Mouse (Mus musculus): ENCODE measurements at regions not wholly inside any gene's neighbourhood (a gene's known extent, or its start where the extent isn't known, plus 50 kb on each side); places are given as distances from the start of the nearest gene placed in this dataset.

DNA sequence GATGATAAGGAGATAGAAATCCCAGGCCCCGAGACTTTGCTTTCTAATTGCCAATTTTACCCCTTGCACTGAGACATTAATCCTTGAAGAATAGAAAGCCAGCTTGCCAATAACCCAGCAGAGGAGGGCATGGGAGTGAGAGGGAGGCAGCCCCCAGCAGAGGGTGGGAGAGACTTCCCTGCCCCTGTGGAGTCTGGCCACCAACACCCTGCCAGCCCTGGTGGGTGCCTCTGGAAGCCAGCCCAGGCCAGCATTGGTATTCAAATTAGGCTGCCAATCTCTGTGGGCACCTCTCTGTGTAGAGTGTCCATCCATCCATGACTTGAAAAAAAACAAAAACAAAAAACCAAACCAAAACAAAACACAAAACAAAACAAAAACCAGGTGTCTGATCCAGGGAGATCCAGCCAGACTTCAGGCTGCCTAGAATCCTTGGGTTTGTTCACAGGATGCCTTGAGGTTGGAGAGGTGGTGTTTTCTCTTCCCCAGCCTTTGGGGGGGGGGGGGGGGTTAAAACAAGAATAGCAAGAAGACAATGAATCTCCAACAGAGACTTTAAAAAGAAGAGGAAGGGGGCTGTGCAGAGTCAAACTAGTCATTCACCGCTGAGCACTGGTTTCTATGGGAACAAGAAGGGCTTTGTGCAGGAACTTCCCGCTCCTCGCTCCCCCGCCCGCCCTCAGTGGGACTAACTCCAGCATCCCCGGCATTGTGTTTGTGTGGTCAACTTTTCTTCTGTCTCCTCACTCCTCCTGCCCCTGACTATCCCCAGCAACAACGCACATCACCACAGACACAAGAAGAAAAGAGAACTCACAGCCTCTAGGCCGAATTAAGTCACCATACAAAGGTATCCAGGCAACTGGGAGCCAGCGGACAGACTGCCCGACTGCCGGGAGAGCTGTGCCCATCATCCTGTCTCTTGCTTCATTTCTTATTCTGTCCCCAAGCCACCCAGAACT, 236.3 kb upstream of the Pabpc6 start:
- no peak for DNase-seq

DNA sequence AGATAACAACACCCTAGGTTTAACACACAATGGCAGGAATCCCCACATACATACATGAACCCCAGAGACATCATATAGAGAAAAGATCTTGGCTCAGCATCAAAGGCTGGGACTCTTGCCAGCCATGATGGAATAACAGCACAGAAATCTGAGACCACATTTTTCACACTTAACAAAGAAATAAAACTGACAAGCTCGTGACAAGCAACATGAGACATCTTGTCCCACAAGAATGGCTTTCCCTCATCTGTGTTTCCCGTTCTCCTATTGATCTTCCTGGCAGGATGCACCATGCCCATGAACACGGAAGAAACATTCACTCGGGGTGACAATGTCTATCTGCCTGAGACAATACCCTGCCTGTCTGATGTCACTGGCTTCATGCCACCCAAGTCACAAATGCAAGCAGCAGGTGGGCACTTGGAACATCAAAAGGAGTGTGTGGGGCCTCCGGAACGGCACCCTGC, 235.0 kb upstream of the Pabpc6 start:
- no peak for DNase-seq

DNA sequence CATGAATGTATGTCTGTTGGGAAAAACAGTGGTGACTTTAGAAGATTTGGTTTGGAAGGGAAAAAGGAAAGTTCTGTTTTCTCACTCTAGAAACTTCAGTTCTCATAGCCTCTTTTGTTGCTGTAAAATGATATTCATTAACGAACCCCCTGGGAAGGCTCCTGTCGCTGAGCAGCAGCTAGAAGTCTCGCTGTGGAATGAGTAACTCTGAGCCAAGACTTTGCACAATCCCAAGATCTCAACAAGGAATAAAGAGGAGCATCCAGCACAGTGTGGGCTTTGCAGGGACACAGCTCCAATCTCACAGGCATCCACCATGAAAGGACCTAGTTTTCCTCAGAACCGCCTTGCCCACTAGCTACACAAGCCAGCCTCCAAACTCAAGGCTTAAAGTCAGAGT, 233.8 kb upstream of the Pabpc6 start:
- DNase-seq: no peak

DNA sequence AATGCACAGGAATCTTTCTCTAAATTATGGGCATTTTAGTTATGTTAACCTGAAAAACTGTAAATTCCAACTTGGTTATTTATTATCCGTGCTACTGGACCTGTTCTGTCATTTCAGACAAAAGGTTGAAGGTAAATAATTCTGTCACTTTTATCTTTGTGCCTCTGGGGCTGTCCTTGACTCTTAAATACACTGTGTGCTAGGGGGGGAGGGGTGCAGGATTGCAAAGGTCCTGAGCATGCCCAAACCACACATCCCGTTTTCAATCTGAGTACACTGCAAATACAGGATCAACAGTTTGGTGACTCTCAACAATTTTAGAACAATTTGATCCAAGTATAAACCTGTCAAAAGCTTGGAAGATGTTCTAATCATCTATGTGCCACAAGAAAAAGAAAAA, 227.4 kb upstream of the Pabpc6 start:
- no peak for DNase-seq

- no peak for DNase-seq
Observed at GRCm38 (mm10) chr17:9895686-9896082, 226.2 kb upstream of the Pabpc6 start.

DNA sequence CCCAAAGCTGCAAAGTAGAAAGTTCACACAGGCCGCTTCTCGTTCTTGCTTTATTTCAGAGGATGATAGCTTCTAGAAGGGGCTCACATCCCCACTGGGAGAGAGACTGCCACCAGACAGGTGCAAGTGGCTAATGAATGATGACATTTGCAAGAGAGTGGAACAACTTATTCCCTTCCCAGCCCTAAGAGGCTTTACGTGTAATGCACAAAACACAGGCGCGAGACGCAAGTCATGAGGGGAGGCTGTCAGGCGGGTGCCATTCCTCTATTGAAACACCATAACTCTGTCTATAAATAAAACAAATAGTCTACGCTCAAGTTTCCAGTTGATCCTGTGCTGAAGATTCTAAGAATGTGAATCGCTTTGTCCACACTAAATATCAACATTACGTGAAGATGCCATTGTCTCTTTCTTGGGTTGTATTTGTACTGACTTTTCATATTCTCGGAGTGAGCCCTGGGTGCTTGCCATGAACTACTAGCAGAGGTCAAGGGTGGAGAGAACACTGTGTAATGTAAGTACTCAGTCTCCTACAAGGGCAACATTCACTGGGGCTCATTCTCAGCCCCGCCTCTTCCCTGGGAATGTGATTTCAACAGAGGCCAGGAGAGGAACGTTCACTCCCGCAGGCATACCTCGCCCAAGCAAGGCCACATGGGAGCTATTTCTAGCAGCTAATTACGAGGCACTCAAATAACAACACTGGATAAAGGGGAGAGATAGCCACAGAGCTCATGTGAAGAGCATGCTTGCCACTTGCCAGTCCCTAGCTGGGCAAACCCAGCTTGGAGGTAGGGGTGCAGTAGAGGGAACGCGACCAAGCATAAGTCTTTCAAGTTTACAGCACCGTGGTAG, 225.5 kb upstream of the Pabpc6 start:
- DNase-seq: peak; percentile 76

DNA sequence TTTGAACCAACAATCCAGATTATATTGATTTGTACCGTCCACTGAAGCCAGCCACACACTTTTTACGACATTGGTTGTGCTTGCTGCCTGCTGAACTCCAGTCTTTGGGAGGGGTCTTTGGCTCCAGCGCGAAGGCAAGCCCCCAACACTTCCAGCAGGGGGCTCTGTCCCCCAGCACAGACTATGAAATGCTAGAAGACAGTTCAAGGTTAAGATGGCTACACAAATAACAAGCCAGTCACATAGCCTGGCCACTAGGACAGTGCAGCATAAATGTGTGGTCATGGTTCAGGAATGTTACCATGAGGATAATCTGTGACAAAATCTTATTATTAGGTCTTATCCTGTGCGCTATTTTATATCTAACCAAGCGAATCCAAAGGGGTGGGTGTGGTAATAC, 224.4 kb upstream of the Pabpc6 start:
- DNase-seq: no peak

DNA sequence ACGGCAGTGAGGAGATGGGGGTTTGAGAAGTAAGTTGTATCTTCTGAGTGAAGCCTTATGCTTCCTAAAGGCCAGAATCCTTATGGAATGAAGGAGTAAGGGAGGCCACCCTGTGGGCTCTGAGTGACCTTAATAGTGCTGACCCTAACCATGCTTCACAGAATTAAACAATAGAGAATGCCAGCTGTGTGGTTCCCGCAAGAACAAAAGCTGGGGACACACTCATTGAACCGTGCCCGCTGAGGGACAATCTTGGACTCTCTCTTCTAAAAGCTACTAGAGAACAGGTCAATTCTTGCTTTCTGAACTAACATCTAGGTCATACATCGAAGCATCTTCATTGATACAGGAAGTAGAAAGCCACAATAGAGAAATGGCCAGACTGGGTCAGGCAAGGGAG, 223.3 kb upstream of the Pabpc6 start:
- no peak for DNase-seq

GRCm38 (mm10) chr17:9892141-9892540, 222.6 kb upstream of the Pabpc6 start:
- DNase-seq: no peak

DNA sequence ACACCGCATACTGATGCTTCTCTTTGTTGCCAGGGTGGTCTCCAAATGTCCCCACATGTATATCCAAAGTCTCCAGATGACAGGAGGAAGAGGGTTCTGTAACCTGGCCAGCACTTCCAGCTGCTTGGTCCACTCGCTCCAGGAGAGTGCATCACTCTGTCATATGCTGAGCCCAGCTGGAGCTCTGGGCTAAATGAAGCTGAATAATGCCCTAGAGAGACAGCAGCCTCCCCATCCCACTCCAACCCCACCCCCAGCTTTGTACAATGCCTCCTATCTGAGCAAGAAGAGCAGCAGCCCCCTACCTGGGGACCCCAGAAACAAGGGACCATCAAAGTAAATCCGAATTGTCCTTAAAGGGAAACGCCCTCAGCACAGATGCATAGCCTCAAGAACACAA, 219.0 kb upstream of the Pabpc6 start:
- DNase-seq: no peak

DNA sequence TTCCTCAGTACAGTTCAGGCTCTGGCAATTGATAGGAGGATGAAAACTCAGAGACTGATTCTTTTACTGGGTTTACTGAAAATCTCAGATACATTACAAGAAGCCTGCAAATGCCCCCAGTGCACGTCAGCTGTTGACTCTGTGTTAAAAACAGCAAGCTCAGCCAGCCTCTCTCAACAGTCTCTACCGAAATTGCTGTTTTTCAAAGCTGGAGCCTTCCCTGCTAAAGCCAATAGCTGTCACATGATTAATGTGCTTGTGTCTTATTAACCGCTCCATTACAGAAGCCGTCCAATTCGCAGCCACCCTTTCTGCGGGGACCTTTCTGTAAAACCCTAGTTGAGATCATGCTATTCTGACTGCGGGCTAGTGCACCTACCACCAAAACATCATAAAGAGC, 215.6 kb upstream of the Pabpc6 start:
- no peak for DNase-seq

DNA sequence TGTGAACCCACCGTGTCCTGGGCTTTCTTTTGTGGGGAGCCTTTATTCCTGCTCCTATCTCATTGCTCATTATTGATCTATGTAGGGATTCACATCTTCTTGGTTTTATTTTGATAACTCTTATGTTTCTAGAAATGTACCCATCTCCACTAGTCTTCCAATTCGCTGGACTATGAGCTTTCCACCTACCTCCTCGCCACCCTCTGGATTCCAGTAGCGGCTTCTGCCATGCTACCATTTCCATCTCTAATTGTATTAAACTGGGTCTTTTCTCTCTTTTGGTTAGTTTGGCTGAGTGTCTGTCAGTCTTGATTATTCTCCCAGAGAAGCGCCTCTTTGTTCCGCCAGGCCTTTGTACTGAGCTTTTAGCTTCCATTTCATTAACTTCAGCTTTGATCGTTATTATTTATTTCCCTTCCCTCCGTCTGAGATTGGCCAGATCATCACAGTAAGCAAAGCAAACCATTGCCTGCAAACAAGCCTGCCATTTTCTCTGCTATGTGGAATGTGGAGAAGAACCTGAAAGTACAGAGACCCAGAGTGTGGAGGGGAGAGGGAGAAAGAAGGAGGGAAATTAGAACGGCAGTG, 213.2 kb upstream of the Pabpc6 start:
- no peak for DNase-seq

- DNase-seq: no peak
Observed at GRCm38 (mm10) chr17:9879556-9880206, 210.2 kb upstream of the Pabpc6 start.

GRCm38 (mm10) chr17:9873695-9874094, 204.2 kb upstream of the Pabpc6 start:
- no peak for DNase-seq

DNA sequence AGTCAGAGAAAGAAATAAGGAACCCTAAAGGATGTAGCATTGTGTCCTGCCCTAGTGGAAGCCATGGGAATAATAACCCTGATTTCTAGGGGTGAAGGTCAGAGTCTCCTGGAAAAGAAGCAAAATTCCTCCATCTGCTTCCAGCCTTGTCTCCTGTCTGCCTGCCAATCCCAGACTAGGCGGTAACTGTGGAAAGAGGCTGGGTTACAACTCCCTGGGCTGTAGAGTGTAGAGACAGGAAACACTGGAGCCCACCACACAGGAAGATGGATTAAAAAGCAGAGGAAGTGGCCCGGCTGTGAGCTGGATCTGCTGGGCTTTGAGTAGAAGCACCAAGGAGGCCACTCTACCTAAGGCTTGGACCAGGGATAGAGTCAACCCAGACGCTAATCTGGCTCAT, 200.7 kb upstream of the Pabpc6 start:
- DNase-seq: no peak

GRCm38 (mm10) chr17:9868747-9869281, 199.3 kb upstream of the Pabpc6 start:
- no peak for DNase-seq

- no peak for DNase-seq
Observed at GRCm38 (mm10) chr17:9864254-9864653, 194.7 kb upstream of the Pabpc6 start.

DNA sequence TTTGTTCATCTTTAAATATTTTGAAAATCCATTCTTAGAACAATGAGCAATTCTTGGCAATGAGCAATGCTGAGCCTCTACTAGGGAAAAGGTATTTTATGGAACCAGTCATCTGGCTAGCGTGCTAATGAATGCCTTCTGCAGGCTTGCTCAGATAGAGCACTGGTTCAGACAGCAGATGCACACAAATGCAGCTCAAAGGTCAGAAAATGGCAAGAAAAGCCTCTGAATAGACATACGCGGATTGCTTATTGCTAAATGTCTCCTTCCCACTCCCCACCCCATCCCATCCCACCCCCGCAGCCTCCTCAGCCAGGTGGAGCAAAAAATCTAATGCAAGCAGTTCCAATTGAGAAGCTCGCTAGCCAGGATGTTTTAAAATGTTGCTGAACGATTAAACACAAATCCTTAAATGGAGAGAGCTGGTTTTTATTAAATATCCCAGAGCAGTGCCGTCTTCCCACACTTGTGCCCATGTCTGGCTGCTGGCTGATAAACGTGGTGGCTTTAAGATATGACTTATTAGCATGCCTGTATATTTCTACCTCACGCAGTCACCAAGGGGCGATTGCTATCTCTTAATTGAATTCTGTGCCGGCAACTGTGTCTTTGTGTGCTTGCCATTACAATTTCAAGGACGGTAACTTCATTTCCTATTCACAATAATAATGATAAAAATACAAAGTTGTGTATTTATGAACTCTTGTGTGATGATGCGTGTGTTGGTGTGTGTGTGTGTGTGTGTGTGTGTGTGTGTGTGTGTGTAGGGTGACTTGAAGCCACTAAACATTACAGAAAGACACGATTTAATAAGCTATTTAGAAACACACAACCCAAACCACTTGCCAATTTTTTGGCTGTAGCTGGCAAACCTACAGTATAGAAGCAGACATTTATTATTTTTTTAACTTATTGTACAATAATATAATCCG, 192.7 kb upstream of the Pabpc6 start:
- no peak for DNase-seq

DNA sequence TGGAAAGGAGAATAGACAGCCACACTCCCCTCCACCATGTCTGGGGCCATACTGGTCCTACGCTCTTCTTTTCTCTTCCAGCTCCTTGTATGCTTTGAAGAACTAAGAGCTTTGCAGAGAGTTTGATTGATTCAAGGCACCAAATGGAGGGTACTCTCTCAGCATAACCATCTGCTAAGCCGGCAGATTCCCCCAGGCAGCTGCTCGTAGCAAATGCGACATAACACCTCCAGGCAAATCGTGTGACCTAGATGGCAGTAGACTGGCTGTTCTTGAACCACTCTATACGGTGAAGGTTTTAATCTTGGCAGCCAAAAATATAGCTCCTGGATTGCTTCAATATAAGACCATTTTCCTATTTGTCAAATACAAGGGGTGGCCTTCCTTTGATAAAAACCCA, 191.8 kb upstream of the Pabpc6 start:
- no peak for DNase-seq

- DNase-seq: no peak
Observed at GRCm38 (mm10) chr17:9848559-9849357, 179.2 kb upstream of the Pabpc6 start.

Data from gastrocnemius, postnatal 25 days (tissue).